Mouse (Mus musculus) testis, adult 2 months (tissue): ENCODE measurements around the gene Fam120a.

Experiments
- CTCF ChIP-seq: fragments of 200-500 bp; IDR thresholded peaks from 2 replicates; pipeline ENCODE4 v1.5.1; 2012; ENCODE audit warnings: low read depth, mild to moderate bottlenecking, inconsistent platforms, low read length, moderate library complexity; ENCODE audit not compliant: control insufficient read depth, insufficient read depth, insufficient replicate concordance
- POLR2A ChIP-seq: fragments of 200-500 bp; IDR thresholded peaks from 2 replicates; pipeline ENCODE4 v1.6.1; 2012; ENCODE audit warnings: low read depth, mild to moderate bottlenecking, inconsistent platforms, low read length, moderate library complexity; ENCODE audit not compliant: control insufficient read depth

DNA sequence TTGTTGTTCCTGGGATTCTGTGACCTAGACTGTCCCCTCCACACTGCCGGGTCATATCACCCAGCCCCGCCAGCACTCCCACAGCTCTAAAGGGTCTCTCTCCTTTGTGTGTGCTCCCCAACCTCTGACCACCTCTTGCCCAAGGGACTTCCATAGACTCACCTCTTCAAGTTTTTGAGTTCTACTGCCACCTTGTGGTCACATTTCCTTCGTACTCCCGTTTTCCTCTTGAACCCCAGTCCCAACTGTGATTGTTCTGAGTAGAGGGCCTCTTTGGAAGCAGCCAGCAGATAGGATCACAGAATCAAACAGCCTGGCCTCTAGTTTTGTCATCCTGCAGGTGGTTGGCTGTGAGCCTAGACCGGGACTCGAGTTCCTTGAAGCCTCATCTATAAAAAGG is 30.8 kb upstream of the Fam120a start:
- TF ChIP-seq POLR2A, result no peak
- TF ChIP-seq CTCF, result peak; percentile 16; the same call in 1 of the 2 replicates
